Mouse (Mus musculus) small intestine, adult 2 months (tissue): ENCODE measurements around the gene Cep55. TPM values are rescaled to one million over a fixed set of nuclear protein-coding genes. Genes with fewer than 3 reads are reported as not detected.
A peak's percentile ranks its signal among the peaks of the same experiment; 100 is the strongest.

Experiments used
- H3K27ac ChIP-seq: fragments of 200-500 bp; 2 replicates; pipeline ENCODE4 v1.5.1; 2012; ENCODE audit warnings: low read depth, low read length, control low read depth, inconsistent platforms; ENCODE audit not compliant: insufficient read depth
- H3K27me3 ChIP-seq: fragments of 200-500 bp; 2 replicates; pipeline ENCODE4 v1.6.1; 2012; ENCODE audit warnings: mild to moderate bottlenecking, moderate library complexity, low read length, inconsistent platforms; ENCODE audit not compliant: control insufficient read depth, insufficient read depth
- H3K36me3 ChIP-seq: fragments of 200-500 bp; 2 replicates; pipeline ENCODE4 v1.6.1; 2012; ENCODE audit warnings: mild to moderate bottlenecking, low read length, control low read depth, inconsistent platforms; ENCODE audit not compliant: control insufficient read depth, insufficient read depth
- H3K4me1 ChIP-seq: fragments of 200-500 bp; 2 replicates; pipeline ENCODE4 v1.6.1; 2012; ENCODE audit warnings: low read length, inconsistent platforms, mixed read lengths; ENCODE audit not compliant: control insufficient read depth, insufficient read depth, insufficient read length
- H3K4me3 ChIP-seq: fragments of 200-500 bp; 2 replicates; pipeline ENCODE4 v1.5.1; 2012; ENCODE audit warnings: low read depth, mild to moderate bottlenecking, control low read depth, inconsistent platforms, low read length, moderate library complexity
- CTCF ChIP-seq: fragments of 200-500 bp; IDR thresholded peaks from 2 replicates; pipeline ENCODE4 v1.5.1; 2012; ENCODE audit warnings: low read depth, mild to moderate bottlenecking, control low read depth, inconsistent platforms, low read length, moderate library complexity, mixed read lengths; ENCODE audit not compliant: insufficient replicate concordance, insufficient read length; ENCODE audit errors: extremely low read depth
- POLR2A ChIP-seq: fragments of 200-500 bp; IDR thresholded peaks from 2 replicates; pipeline ENCODE4 v1.6.1; 2012; ENCODE audit warnings: low read depth, mild to moderate bottlenecking, control low read depth, inconsistent platforms, low read length, moderate library complexity
- WGBS: fragments of 180-500 bp; shearing (Covaris S2); methylation state at CpG from one replicate; pipeline ENCODE4 v1.1.7; 2018; 5-methylcytosine and 5-hydroxymethylcytosine counted together
- polyA plus RNA-seq: library from polyadenylated mRNA; depleted of rRNA; stranded (reverse); fragments of >200 nt; gene quantifications from 2 replicates; pipeline ENCODE4 v1.2.3, GENCODE M21; 2012

Gene Cep55
- polyA plus RNA-seq, 1 experiment, result 0.84 TPM

DNA sequence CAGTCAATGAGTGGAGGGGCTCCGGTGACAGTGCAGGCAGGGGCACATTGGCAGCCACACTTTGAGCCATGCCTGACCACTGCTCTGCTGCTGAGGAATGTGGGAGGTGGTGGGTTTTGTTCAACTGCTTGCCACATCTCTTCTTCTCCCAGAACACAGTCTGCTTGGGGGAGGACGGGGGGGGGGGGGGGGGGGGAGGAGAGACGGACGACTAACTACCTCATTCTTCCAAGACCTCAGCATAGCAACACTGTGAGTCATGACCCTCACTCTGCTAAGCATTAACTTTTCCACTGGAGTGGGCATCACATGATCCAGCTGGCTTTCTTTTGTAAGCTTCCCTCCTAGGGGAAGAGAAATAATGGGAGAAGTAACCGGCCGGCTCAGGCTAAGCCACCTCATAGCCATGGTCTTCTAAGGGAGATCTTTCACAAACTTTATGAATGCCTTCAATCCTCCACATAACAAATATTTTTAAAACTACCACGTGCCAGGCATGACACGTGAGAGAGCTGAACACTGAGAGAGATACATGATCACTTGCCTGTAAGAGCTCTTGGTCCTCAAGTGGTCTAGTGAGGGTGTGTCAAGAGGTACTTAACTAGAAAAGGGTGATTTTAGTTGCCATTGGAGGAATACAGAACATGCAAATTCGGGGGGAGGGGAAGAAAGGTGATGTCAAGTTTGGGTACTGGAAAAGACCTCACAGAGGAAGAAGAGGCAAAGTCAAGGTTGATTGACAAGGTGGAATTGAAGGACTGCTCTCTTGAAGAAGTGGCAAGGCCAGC lies 29.4 kb upstream of the Cep55 start:
- TF ChIP-seq CTCF, result no peak
- no peak for TF ChIP-seq POLR2A
- Histone ChIP-seq H3K36me3 (no peaks in the 10 kb centered on the region), H3K27me3 (no peaks in the 10 kb centered on the region), H3K4me3 (no peak overlapping the region), H3K27ac (peak overlapping the region; percentile 48), H3K4me1 (peaks cover 18% of the 10 kb centered on the region)
- 40% methylated on average over 8 of the region's 9 CpGs for WGBS

DNA sequence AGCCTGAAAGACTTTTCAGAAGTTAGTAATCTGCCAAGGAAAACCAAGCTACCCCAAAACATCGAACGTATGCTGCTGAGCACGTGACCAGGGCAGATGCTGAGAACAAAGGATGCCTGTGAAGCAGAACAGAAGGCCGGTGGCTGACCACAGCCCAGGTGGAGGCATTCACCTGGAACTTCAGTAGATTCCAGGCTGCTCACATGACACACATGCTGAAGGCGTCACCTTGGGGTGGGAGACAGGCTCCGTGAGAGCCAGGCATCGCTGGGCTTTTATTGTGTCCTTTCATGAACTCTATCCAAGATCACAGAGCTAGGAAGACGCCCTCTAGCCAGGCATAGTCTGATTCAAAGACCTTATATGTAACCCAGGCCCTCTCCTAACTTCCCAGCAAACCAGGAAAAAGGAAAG lies 28.6 kb upstream of the Cep55 start:
- Histone ChIP-seq H3K4me1 (peaks cover 22% of the 10 kb centered on the region), H3K27me3 (no peaks in the 10 kb centered on the region), H3K36me3 (no peaks in the 10 kb centered on the region), H3K27ac (peak overlapping the region; percentile 48), H3K4me3 (no peak overlapping the region)
- TF ChIP-seq CTCF (no peak), POLR2A (no peak)
- WGBS, result 47% methylated on average over 8 of the region's 8 CpGs

GRCm38 (mm10) chr19:38027389-38027788 lies 27.4 kb upstream of the Cep55 start:
- peaks cover 27% of the 10 kb centered on the region for H3K4me1 ChIP-seq
- no peaks in the 10 kb centered on the region for H3K27me3 ChIP-seq
- H3K36me3 ChIP-seq, result no peaks in the 10 kb centered on the region
- WGBS, result 86% methylated on average over 6 of the region's 6 CpGs
- TF ChIP-seq POLR2A (no peak), CTCF (no peak)
- H3K27ac ChIP-seq, result peak overlapping the region; percentile 76; the same call in 1 of the 2 replicates
- H3K4me3 ChIP-seq, result no peak overlapping the region

DNA sequence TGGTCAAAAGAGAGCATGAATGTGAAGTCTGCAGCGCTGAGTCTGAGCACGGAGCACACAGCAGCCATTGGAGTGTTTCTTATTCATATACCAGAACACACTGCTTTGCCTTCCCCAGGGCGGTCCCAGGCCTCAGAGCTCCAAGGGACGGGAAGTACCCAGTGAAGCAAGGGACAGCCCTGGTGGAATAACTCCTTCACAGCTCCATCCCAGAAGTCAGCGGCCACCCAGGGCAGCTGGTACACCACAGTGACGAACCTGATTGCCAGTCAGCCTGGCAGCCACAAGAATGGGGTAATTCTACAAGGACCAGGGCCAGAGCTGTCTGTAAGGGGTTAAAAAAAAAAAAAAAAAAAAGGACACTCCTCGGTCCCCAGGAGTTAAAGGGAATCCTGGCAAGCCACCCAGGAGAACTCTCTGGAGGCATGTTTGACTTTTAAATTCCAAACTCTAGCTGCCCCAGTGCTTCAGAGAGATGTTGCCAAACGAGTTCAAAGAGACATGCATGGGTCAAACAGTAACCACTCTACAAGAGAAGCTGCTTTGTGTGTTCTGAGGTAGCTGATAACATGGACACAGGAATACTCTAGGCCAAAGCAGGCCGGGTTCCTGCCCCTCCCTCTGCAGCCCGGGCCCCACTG lies 26.8 kb upstream of the Cep55 start:
- TF ChIP-seq CTCF, result no peak
- TF ChIP-seq POLR2A, result no peak
- Histone ChIP-seq H3K36me3 (no peaks in the 10 kb centered on the region), H3K27me3 (no peaks in the 10 kb centered on the region), H3K4me1 (peaks cover 29% of the 10 kb centered on the region), H3K4me3 (no peak overlapping the region), H3K27ac (peak overlapping the region; percentile 36)
- 62% methylated on average over 10 of the region's 10 CpGs for WGBS

DNA sequence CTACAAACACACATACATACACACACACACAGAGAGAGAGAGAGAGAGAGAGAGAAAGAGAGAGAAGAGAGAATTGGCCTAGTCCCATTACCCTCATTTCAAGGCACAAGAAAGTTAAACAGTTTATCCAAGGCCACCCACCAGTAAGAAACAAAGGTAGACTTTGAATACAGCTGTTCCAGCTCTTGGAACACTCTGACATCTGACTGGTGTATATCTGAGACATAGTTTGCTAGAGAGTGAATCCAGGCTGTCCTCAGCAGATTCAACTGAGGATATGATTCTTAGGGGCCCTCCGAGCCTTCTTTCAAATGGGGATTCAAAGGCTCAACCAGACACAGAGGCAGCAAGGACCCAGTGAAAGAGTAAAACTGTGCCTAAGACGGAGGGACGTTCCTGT lies 25.5 kb upstream of the Cep55 start:
- no peaks in the 10 kb centered on the region for H3K27me3 ChIP-seq
- peak overlapping the region; percentile 73 for H3K27ac ChIP-seq
- peaks cover 35% of the 10 kb centered on the region for H3K4me1 ChIP-seq
- WGBS, result 78% methylated on average over 3 of the region's 3 CpGs
- H3K4me3 ChIP-seq, result no peak overlapping the region
- TF ChIP-seq POLR2A (no peak), CTCF (no peak)
- no peaks in the 10 kb centered on the region for H3K36me3 ChIP-seq

DNA sequence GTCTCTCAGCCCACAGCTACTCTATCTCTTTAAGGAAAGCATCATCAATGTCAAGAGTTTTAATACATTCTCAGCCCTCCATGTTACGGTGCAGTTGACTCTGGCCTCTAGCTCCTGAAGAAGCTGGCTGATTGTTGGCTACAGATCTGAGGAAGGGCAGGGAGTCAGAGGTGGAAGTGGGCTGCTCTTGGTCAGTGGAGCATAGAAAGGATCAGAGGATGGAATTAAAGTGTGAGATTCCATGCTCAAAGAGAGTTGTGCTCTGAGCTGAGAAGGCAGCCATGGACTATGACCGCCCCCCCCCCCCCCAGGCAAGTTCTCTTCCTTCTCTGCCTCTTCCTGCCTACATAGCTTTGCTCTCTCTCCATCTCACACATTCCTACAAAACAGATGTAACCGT lies 24.9 kb upstream of the Cep55 start:
- Histone ChIP-seq H3K27ac (peak overlapping the region; percentile 73), H3K36me3 (no peaks in the 10 kb centered on the region), H3K4me1 (peaks cover 36% of the 10 kb centered on the region), H3K27me3 (no peaks in the 10 kb centered on the region), H3K4me3 (no peak overlapping the region)
- 48% methylated on average over 3 of the region's 3 CpGs for WGBS
- TF ChIP-seq CTCF (no peak), POLR2A (no peak)

DNA sequence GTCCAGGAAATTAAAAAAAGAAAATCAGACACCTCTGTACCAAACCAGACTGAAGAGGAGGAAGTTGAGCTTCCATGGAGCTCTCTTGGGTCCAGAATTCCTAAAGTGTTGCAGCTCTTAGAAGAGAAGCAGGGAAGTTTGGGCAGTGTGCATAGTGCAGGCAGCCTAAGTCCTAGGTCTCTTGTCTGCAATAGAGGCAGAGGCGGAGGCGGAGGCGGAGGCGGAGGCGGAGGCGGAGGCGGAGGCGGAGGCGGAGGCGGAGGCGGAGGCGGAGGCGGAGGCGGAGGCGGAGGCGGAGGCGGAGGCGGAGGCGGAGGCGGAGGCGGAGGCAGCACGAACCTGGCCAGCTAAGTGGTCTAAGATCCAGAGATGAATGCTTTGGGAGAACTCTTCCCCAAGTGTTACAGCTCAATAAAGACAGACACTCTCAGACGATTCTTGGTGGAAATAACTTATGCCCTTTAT lies 24.1 kb upstream of the Cep55 start:
- TF ChIP-seq CTCF (no peak), POLR2A (no peak; the same call in 1 of the 2 replicates)
- peak overlapping the region; percentile 73; the same call in 1 of the 2 replicates for H3K27ac ChIP-seq
- peaks cover 34% of the 10 kb centered on the region; the same call in 1 of the 2 replicates for H3K4me1 ChIP-seq
- 10% methylated on average over 14 of the region's 23 CpGs for WGBS
- no peak overlapping the region for H3K4me3 ChIP-seq
- no peaks in the 10 kb centered on the region for H3K36me3 ChIP-seq
- no peaks in the 10 kb centered on the region for H3K27me3 ChIP-seq
